Mouse (Mus musculus) lung, postnatal 0 days (tissue): ENCODE measurements around the gene Dclk1. TPM values are rescaled to one million over a fixed set of nuclear protein-coding genes. Genes with fewer than 3 reads are reported as not detected.
A peak's percentile ranks its signal among the peaks of the same experiment; 100 is the strongest.

Source experiments
- ATAC-seq: fragments of 200-750 bp; cut with Nextera tagmentation; 2 replicates; pipeline ENCODE4 v1.8.0; 2017; ENCODE audit warnings: moderate library complexity
- DNase-seq: peaks from one replicate; pipeline ENCODE4 v3.0.0-alpha.2; 2016; ENCODE audit warnings: low spot score
- H3K27ac ChIP-seq: fragments of 300-500 bp; sonication (generic); 2 replicates; pipeline ENCODE4 v1.5.1; 2014; ENCODE audit warnings: antibody characterized with exemption, mild to moderate bottlenecking, low read length, mixed read lengths
- H3K27me3 ChIP-seq: fragments of 300-500 bp; sonication (generic); replicated peaks from 2 replicates; pipeline ENCODE4 v1.6.1; 2014; ENCODE audit warnings: low read length, mixed read lengths; ENCODE audit not compliant: insufficient read depth
- H3K36me3 ChIP-seq: fragments of 300-500 bp; sonication (generic); 2 replicates; pipeline ENCODE4 v1.6.1; 2014; ENCODE audit warnings: low read length, mixed read lengths; ENCODE audit not compliant: insufficient read depth
- H3K4me1 ChIP-seq: fragments of 300-500 bp; sonication (generic); 2 replicates; pipeline ENCODE4 v1.6.1; 2014; ENCODE audit warnings: antibody characterized with exemption, low read depth, low read length, mixed read lengths; ENCODE audit not compliant: insufficient read depth
- H3K4me2 ChIP-seq: fragments of 300-500 bp; sonication (generic); replicated peaks from 2 replicates; pipeline ENCODE4 v1.6.1; 2014; ENCODE audit warnings: low read depth, mild to moderate bottlenecking, low read length, moderate library complexity, mixed read lengths
- H3K4me3 ChIP-seq: fragments of 300-500 bp; sonication (generic); 2 replicates; pipeline ENCODE4 v1.5.1; 2014; ENCODE audit warnings: low read depth, low read length
- H3K9ac ChIP-seq: fragments of 300-500 bp; sonication (generic); replicated peaks from 2 replicates; pipeline ENCODE4 v1.6.1; 2014; ENCODE audit warnings: low read depth, mild to moderate bottlenecking
- H3K9me3 ChIP-seq: fragments of 300-500 bp; sonication (generic); 2 replicates; pipeline ENCODE4 v1.6.1; 2016; ENCODE audit warnings: low read length, mixed read lengths
- CTCF ChIP-seq: IDR thresholded peaks from 2 replicates; pipeline ENCODE4 v1.5.1; 2016; ENCODE audit warnings: antibody characterized with exemption, mild to moderate bottlenecking
- EP300 ChIP-seq: IDR thresholded peaks from 2 replicates; pipeline ENCODE4 v1.6.1; 2016; ENCODE audit warnings: antibody characterized with exemption, mild to moderate bottlenecking, control low read depth
- WGBS: fragments of 180-500 bp; shearing (Covaris S2); extraction: QIAGEN DNeasy Blood & Tissue Kit; methylation state at CpG from one replicate; pipeline ENCODE4 v1.1.7; 2014; 5-methylcytosine and 5-hydroxymethylcytosine counted together
- polyA plus RNA-seq: library from polyadenylated mRNA; unstranded; fragments of >200 nt; fragmentation: Nextera tagmentation; extraction: Ambion mirVana; gene quantifications from 2 replicates; pipeline ENCODE4 v1.2.1, GENCODE M21; 2015

Dclk1 gene
- polyA plus RNA-seq, 1 experiment from 2014 or later: 3.1 TPM

- 47% methylated on average over 3 of the region's 3 CpGs for WGBS
- Histone ChIP-seq H3K27me3 (no peaks in the 10 kb centered on the region), H3K9me3 (no peaks in the 10 kb centered on the region), H3K4me1 (no peaks in the 10 kb centered on the region), H3K9ac (no peak overlapping the region), H3K36me3 (no peaks in the 10 kb centered on the region), H3K27ac (no peak overlapping the region), H3K4me3 (no peak overlapping the region), H3K4me2 (no peak overlapping the region)
- no peak for TF ChIP-seq CTCF
- no peak for TF ChIP-seq EP300
- DNase-seq (peak; percentile 28), ATAC-seq (no peak)
These were observed 151.4 kb downstream of the Dclk1 start for GRCm38 (mm10) chr3:55393549-55393948.

DNA sequence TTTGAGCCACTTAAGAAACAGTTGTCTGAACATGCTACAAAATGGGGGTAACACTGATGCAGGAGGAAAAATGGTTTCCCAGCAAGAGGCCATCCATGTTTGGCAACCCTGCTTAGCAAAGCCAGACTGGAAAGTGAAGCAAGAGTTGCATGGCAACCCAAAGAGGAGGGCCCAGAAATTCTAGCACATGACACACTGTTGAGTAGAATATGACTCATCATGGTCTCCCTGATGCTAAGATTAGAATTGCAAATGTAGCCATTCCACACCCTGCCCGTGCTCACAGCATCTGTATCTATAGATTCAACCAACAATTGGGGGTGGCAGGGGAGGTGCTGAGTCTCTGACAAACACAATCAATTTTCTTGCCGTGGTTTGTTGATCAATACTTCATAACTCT is 154.6 kb downstream of the Dclk1 start:
- Histone ChIP-seq H3K9me3 (no peaks in the 10 kb centered on the region), H3K4me3 (no peak overlapping the region), H3K36me3 (no peaks in the 10 kb centered on the region), H3K27ac (no peak overlapping the region), H3K27me3 (no peaks in the 10 kb centered on the region), H3K4me1 (no peaks in the 10 kb centered on the region), H3K9ac (no peak overlapping the region), H3K4me2 (no peak overlapping the region)
- ATAC-seq (no peak), DNase-seq (no peak)
- 81% methylated on average over 2 of the region's 2 CpGs for WGBS
- TF ChIP-seq CTCF: no peak
- no peak for TF ChIP-seq EP300

DNA sequence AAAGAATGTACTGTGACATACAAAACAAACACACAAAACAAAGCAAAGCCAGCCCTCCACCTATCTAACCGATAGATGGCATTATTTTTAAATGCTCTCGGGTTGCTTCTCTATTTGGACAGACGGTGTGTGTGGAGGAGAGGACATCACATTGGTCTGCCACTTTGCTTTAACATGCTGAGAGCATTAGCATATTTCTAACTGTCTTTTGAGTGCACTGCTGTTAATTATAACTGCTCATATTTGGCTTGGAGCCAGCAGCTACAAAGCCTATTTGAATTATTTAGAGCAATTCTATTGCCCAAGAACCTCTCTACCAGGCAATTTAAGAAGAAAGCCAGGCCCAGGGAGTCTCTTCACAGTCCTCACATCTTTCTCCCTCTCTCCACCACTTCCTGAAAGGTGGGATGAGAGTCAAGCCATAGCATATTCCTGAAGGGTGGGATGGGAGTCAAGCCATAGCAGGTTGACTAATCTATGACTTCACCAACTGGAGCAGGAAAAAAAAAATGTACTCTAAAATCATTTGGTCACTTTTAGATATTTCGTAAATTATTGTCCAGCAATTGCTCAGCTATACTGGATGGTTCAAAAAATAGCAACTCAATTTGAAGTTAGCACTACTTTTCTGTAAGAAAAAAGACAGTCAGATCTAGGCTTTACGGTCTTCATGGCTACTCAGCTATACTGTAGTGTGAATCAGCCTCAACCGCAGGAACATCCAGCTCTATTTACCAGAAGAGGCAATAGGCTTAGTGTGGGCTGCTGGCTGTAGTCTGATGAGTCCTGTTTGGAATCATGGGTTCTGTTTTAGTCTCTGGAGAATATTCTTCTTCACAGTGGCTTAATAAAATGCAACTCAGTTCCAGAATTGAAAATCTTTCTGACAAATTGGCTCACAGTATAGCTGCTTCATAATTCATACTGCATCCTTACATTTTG is 155.9 kb downstream of the Dclk1 start:
- H3K36me3 ChIP-seq: no peaks in the 10 kb centered on the region

DNA sequence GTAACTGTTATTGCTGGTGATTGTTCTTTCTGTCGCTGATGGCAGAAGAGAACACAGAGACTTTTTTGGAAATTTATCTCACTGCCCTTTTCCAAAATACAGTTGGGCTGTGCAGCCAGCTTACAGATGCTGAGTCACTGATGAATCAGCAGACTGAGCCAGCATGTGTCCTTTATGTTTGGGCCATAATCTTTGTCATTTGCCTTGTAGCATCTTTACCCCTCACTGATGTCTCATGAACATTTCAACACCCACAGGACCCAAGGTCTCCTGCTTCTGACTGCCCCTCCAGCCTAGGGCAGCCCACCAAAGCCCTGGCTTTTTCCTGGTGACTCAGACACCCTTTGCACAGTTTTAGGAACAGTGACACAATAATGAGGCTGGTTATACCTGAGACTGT is 159.1 kb downstream of the Dclk1 start:
- DNase-seq: no peak
- no peaks in the 10 kb centered on the region for H3K36me3 ChIP-seq
- no peak overlapping the region for H3K27ac ChIP-seq
- no peaks in the 10 kb centered on the region for H3K9me3 ChIP-seq
- ATAC-seq: no peak
- WGBS: 55% methylated on average over 1 of the region's 1 CpGs
- H3K4me3 ChIP-seq: no peak overlapping the region
- no peak overlapping the region for H3K4me2 ChIP-seq
- TF ChIP-seq EP300 (no peak), CTCF (no peak)
- no peak overlapping the region for H3K9ac ChIP-seq
- no peaks in the 10 kb centered on the region for H3K27me3 ChIP-seq
- H3K4me1 ChIP-seq: no peaks in the 10 kb centered on the region

More for the DNA sequence above, 155.9 kb downstream of the Dclk1 start:
- no peak for TF ChIP-seq EP300
- no peak for TF ChIP-seq CTCF
- no peak for ATAC-seq
- H3K27ac ChIP-seq: no peak overlapping the region
- H3K4me1 ChIP-seq: no peaks in the 10 kb centered on the region
- no peak overlapping the region for H3K4me3 ChIP-seq
- no peak overlapping the region for H3K4me2 ChIP-seq
- no peak for DNase-seq
- no peaks in the 10 kb centered on the region for H3K9me3 ChIP-seq
- 80% methylated on average over 6 of the region's 6 CpGs for WGBS
- no peaks in the 10 kb centered on the region for H3K27me3 ChIP-seq
- no peak overlapping the region for H3K9ac ChIP-seq

- ATAC-seq: no peak
- WGBS: 96% methylated on average over 7 of the region's 7 CpGs
These were observed 162.6 kb downstream of the Dclk1 start for GRCm38 (mm10) chr3:55404751-55405150.

DNA sequence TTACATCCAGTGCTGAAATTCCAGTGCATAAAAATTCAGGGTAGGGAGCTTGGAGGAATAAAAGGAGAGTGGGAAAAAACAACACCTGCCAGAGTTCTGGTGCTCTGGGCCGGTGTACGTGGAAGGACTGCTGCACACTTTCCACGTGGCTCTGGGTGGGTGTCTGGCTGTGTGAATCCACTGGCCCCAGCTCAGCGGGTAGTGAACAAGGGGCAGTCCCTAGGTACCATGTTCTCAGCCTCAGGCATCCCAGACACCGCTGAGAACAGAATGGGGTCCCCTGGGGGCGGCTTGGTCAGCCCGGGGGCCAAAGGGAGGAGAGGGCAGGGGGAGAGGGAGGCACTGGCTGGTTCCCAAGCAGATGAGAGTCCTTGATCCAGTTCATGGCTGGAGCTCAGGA is 164.5 kb downstream of the Dclk1 start:
- H3K9ac ChIP-seq: no peak overlapping the region
- ATAC-seq: no peak
- H3K4me3 ChIP-seq: no peak overlapping the region
- WGBS: 77% methylated on average over 7 of the region's 7 CpGs
- no peak overlapping the region for H3K4me2 ChIP-seq
- H3K4me1 ChIP-seq: no peaks in the 10 kb centered on the region
- no peak overlapping the region for H3K27ac ChIP-seq
- H3K27me3 ChIP-seq: no peaks in the 10 kb centered on the region
- H3K36me3 ChIP-seq: no peaks in the 10 kb centered on the region
- DNase-seq: no peak
- no peaks in the 10 kb centered on the region for H3K9me3 ChIP-seq
- TF ChIP-seq EP300 (no peak), CTCF (no peak)

More at GRCm38 (mm10) chr3:55404751-55405150, 162.6 kb downstream of the Dclk1 start:
- no peak for DNase-seq
- Histone ChIP-seq H3K4me1 (no peaks in the 10 kb centered on the region), H3K4me2 (no peak overlapping the region), H3K36me3 (no peaks in the 10 kb centered on the region), H3K9me3 (no peaks in the 10 kb centered on the region), H3K27ac (no peak overlapping the region), H3K27me3 (no peaks in the 10 kb centered on the region), H3K4me3 (no peak overlapping the region), H3K9ac (no peak overlapping the region)
- TF ChIP-seq EP300: no peak
- TF ChIP-seq CTCF: no peak
